Mouse (Mus musculus): ENCODE measurements around the gene Atxn1.

Atxn1 gene

DNA sequence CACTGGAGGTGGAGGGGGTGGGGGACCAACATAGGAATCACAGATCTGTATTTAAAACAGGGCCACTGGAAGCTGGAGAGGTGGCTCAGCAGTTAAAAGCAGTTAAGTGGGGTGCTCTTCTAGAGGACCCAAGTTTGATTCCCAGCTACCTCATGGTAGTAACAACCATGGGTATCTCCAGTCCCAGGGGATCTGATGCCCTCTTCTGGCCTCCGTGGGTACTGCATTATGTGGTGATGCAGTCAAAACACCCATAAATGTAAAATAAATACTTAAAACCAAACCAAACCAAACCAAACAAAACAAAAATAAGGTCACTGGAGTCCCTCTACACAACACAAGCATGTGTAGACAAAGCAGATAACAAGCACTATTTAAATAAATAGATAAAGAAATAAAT, 32.9 kb downstream of the Atxn1 start:
- no peak for DNase-seq (ENCODE audit: low spot score in 2 of 2)

DNA sequence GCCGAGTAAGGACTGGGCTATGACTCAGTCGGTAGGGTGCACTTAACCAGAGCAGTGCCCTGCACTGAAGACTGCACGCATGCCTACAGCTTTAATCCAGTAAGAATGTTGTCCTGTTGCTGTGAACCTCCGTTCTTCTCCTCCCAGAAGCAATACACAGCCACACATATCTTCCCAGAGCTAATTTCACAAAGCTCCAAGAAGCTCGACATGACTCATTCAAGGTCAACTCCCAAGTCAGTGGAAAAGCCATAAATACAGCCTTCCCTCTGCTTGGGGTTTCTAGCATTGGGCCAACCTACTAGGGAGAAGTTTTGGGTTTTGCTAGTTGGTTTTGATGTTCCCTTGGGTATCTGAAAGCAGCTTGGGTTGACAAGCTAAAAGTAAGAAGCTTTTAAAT, 33.6 kb downstream of the Atxn1 start:
- DNase-seq (ENCODE audit: low spot score in 2 of 2) = no peak

DNA sequence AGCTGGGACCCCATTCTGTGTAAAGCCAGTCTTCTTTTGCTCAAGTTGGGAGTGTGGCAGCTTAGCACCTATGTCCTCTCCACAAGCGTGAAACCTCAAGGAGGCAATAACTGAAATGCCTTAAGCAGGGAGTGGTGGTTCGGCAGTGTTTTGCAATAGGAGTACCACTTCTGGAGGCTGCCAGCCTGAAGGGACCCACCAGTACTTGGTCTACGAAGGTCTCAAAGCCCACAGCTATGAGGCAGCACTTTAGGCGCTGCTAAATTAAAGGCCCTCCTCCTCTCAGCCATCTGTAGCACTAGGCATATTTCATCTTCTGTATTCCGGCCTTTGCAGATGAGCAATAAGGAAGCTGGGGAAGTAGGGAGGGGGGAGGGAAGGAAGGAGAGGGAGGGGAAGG, 35.1 kb downstream of the Atxn1 start:
- no peak for DNase-seq (ENCODE audit: low spot score in 2 of 2)

- no peak for DNase-seq (ENCODE audit: low spot score in 2 of 2)
Measured at GRCm38 (mm10) chr13:45925294-45925693, 39.5 kb downstream of the Atxn1 start.

DNA sequence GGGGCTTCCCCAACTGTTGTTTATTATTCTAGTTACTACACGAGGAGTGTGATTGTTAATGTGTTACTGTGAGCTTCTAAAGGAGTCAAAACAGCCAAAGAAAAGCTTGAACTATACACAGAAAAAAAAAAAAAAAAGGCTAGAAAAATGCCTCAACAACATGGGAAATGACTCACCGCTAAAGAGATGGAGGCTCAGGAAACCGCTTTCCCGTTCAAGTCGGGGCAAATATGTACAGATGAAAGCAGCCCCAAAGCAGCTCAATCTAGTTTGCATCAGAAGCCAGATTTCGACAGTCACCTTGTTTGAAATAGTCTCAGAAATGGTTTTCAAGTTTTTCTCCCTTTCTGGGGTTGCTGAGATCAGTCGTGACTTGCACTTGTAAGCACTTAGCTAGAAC, 40.3 kb downstream of the Atxn1 start:
- no peak for DNase-seq (ENCODE audit: low spot score in 2 of 2)

DNA sequence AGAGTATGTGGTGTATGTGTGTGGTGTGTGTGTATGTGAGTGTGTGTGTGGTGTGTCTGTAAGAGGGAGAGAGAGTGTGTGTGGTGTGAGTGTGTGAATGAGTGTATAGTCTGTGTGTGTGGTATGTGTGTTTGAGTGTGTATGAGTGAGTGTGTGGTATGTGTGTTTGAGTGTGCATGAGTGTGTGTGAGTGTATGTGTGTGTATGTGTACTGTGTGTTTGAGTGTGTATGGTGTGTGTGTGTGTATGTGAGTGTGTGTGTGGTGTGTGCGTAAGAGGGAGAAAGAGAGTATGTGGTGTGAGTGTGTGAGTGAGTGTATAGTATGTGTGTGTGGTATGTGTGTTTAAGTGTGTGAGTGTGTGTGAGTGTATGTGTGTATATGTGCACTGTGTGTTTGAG, 41.7 kb downstream of the Atxn1 start:
- DNase-seq (ENCODE audit: low spot score in 2 of 2) = no peak

DNA sequence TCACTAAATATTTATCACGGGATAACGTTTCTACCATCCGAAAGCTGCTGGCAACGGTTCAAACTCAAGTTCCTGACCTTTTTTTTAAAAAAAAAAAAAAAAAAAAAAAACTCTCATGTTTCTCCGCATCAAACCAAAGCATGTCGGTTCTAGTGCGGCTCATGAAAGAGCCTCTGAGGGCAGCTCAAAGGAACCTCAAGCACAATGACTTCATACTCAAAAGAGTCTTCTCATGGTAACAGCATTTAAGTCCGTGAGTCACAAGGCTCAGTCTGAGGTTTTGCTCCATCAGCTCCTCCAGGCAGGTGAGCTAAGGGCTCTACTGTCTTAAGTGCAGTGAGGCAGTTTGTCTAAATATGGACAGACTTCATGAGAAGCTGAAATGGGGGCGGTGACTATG, 42.3 kb downstream of the Atxn1 start:
- DNase-seq (ENCODE audit: low spot score in 2 of 2) = no peak

DNA sequence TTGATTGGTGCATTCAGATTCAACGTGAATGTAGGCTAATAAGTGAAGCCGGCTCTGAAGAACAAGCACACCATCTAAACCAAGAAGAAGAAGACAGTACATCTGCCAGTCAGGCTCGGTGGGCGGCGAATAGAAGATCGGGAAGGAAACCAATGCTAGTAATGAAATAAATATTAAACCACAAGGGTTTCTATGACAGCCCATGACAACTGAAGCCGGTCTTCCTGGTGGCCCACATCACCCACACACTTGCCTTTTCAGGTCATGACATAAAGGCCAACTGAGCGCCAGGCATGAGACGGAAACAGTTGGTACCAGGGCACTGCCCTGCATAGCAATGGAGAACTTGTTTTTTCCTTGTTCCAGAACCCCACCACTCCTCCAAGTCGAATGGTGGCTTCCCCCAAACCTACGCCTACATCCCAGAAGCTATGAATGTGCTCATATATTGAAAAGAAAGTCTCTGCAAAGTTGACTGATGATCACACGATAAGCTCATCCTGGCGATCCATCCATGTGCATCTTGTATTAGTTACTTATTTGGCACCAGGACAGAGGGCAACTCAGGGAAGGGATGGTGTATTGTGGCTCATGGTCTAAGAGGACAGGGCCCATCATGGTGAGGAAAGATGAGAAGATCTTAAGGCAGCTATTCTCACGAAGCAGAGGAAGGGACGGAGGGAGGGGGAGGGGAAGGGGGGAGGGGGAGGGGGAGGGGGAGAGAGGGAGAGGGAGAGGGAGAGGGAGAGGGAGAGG, 45.7 kb downstream of the Atxn1 start:
- no peak for DNase-seq (ENCODE audit: low spot score in 2 of 2)

GRCm38 (mm10) chr13:45918006-45918380, 46.8 kb downstream of the Atxn1 start:
- DNase-seq (ENCODE audit: low spot score in 2 of 2) = no peak

DNA sequence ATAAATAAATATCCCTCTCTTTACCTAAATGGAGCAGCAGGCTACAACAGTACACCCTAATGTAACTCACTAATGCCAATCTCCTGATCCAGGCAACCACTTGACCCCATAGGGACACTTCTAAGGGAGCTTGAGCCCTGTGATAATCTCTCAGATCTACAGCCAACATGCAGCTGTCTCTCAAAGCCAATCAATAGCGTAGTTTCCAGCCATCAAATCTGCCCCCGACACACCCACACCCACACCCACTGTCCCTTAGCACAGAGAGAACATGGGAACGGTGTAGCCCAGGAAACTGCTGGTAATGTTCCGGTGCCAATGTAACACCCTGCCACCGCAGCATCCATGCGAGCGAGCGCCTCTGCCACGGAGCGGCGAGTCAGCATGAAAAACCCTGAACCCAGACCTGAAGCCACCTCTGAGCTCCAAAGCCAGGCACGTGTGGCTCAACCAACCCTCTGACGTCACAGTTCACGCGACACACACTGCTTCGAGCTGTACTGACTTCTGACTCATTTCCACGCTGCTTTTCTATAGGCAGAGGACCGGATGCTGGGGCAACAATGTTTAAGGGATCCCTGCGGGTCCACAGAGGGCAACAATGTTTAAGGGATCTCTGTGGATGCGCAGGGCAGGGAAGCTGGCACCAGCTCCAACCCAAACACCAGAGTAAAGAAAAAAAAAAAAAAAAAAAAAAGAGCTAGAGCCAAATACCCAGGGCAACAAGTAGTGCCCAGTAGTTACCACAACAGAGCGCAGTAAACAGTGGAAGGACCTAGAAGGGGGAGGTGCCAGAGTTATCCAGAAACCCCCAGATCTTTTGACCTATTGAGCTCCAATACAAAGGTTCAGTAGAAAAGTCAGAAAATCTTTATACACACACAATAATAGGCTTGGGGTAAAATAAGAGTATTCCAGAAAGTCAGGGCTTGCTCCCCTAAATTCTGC, 47.5 kb downstream of the Atxn1 start:
- no peak for DNase-seq (ENCODE audit: low spot score in 2 of 2)

- DNase-seq (ENCODE audit: low spot score in 2 of 2) = no peak
Measured at GRCm38 (mm10) chr13:45915921-45916320, 48.9 kb downstream of the Atxn1 start.

DNA sequence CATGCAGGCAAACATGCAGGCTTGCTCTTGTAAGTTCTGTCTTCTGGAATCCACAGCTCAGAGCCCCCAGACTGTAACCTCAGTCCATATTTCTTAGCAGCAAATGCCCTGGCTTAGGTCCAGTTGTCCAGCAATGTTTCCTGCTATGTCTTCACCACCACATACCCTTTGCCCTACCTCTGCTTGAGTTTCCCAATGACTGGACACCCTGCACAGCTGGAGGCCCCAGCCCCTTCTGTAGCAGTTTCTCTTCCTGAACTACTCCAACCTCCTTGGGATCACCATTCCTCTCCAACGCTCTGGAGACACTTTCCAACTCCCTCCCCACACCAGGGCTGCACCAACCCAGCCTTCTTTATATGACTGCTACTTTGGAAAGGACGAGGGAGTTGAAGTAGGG, 49.8 kb downstream of the Atxn1 start:
- no peak for DNase-seq (ENCODE audit: low spot score in 2 of 2)

DNA sequence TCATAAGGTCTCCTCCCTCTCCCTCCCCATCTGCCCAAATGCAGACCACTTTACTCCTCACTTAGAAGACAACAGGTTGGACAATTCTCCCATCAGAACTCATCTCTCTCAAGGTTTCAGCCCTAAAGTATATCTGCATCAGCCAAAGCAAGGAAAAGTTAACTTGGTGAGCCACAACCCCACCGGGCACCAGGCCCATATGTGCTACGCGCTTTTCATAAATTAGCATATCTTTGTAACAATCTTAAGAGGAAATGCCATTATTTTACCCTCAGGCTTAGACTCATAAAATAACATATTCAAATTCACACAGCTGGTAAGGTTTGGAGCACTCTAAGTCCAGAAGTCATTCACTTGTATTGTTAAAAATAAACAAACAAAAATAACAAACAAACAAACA, 50.7 kb downstream of the Atxn1 start:
- no peak for DNase-seq (ENCODE audit: low spot score in 2 of 2)

- no peak for DNase-seq (ENCODE audit: low spot score in 2 of 2)
Measured at GRCm38 (mm10) chr13:45911848-45912247, 53.0 kb downstream of the Atxn1 start.

- no peak for DNase-seq (ENCODE audit: low spot score in 2 of 2)
Measured at GRCm38 (mm10) chr13:45911069-45911468, 53.7 kb downstream of the Atxn1 start.

DNA sequence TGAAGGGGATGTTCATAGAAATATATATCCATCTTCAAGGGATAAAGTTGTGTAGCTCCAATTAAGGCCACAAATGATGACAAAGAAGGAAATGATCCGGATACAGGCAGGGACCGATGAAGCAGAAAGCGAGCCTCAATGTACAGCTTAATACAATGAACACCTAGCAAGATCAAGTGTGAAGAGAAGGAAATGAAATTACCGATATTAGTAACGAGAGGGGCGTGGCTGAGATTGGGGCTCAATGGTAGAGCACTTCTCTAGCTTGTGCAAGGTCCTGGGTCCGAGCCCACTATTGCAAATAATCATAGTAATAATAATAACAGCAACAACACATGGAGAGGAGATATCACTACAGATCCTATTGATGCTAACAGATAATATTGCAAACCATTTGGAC, 54.5 kb downstream of the Atxn1 start:
- no peak for DNase-seq (ENCODE audit: low spot score in 2 of 2)

- DNase-seq (ENCODE audit: low spot score in 2 of 2) = no peak
Measured at GRCm38 (mm10) chr13:45907181-45907691, 57.6 kb downstream of the Atxn1 start.

DNA sequence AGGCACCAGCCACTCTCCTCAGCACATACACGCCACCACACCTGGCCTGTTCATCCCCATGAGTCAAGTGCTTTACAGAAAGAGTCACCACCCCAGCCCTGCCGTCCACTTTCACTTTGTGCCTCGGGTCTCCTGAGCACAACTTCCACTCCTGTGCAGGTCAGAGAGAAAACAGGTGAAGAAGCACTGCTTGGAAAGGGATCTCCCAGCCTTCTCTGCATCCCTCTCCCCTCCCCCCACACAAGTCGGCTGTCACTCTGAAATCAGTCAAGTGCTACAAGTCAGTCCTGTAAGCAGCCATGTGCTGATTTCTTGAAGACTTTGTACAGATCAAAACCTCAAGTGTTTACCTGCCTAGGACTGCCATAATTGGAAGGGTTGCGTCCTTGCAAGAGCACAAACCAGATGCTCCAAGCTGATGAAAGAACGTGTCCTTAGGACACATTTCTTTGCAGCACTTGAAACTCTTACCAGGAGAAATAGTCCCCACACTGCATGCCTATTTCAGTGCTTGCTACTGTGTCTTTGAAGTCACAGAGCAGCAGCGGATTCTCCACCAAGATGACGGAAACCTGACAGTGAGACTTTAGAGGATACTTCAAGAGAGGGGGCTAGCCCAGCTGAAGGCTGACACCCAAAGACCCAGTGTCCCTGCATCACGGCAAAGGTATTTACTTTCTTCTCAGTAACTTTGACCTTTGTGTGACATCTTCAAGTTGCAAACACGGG, 58.2 kb downstream of the Atxn1 start:
- no peak for DNase-seq (ENCODE audit: low spot score in 2 of 2)

- DNase-seq (ENCODE audit: low spot score in 2 of 2) = no peak
Measured at GRCm38 (mm10) chr13:45904955-45905354, 59.9 kb downstream of the Atxn1 start.

DNA sequence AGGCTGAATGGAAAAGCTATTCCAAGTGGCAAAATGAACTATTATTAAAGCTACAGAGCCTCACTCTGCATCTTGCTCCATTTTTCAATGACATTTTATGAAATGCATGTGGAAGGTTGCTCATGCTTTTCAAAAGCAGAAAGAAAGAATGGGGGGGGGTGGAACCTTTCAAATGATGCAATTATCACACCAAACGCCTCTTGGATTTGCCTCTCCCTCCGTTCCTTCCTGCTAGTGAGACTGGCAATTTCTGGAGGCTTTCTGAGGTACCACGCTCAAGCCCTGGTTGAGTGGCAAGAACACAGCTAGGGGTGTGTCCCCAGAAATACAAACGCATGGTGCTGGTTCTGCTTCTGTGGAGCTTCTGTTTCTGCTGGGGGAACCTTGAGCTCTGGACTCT, 60.4 kb downstream of the Atxn1 start:
- DNase-seq (ENCODE audit: low spot score in 2 of 2) = no peak

GRCm38 (mm10) chr13:45903519-45904274, 61.1 kb downstream of the Atxn1 start:
- DNase-seq (ENCODE audit: low spot score in 2 of 2) = no peak

Measured in frontal cortex, postnatal 25 days (tissue).